Mouse (Mus musculus) thymus, adult 2 months (tissue): ENCODE results near the gene Ipcef1. TPM values are rescaled to one million over a fixed set of nuclear protein-coding genes. Genes with fewer than 3 reads are reported as not detected.

Source experiments
- DNase-seq: peaks from one replicate; pipeline ENCODE4 v3.0.0; 2021
- H3K27ac ChIP-seq: fragments of 200-500 bp; 2 replicates; pipeline ENCODE4 v1.5.1; 2012; ENCODE audit warnings: low read length, control low read depth; ENCODE audit not compliant: control insufficient read depth, insufficient read depth
- H3K27me3 ChIP-seq: fragments of 200-500 bp; 2 replicates; pipeline ENCODE4 v1.6.1; 2012; ENCODE audit warnings: mild to moderate bottlenecking, low read length, moderate library complexity, mixed read lengths; ENCODE audit not compliant: control insufficient read depth, insufficient read depth
- H3K36me3 ChIP-seq: fragments of 200-500 bp; 2 replicates; pipeline ENCODE4 v1.6.1; 2012; ENCODE audit warnings: mild to moderate bottlenecking, low read length, moderate library complexity; ENCODE audit not compliant: control insufficient read depth, insufficient read depth
- H3K4me1 ChIP-seq: fragments of 200-500 bp; replicated peaks from 2 replicates; pipeline ENCODE4 v1.6.1; 2012; ENCODE audit warnings: low read length; ENCODE audit not compliant: control insufficient read depth, insufficient read depth
- H3K4me3 ChIP-seq: fragments of 200-500 bp; 2 replicates; pipeline ENCODE4 v1.5.1; 2012; ENCODE audit warnings: mild to moderate bottlenecking, low read length, control low read depth, moderate library complexity; ENCODE audit not compliant: control insufficient read depth, insufficient read depth
- CTCF ChIP-seq: fragments of 200-500 bp; IDR thresholded peaks from 2 replicates; pipeline ENCODE4 v1.5.1; 2012; ENCODE audit warnings: mild to moderate bottlenecking, control low read depth, low read length, moderate library complexity, borderline replicate concordance; ENCODE audit not compliant: control insufficient read depth, poor library complexity, insufficient read depth; ENCODE audit errors: extremely low read depth
- POLR2A ChIP-seq: fragments of 200-500 bp; IDR thresholded peaks from 2 replicates; pipeline ENCODE4 v1.6.1; 2012; ENCODE audit warnings: mild to moderate bottlenecking, low read length, control low read depth, moderate library complexity; ENCODE audit not compliant: control insufficient read depth, poor library complexity, insufficient read depth; ENCODE audit errors: extremely low read depth
- WGBS: fragments of 180-500 bp; shearing (Covaris S2); methylation state at CpG from one replicate; pipeline ENCODE4 v1.1.7; 2018; 5-methylcytosine and 5-hydroxymethylcytosine counted together
- polyA plus RNA-seq: library from polyadenylated mRNA; depleted of rRNA; stranded (reverse); fragments of >200 nt; gene quantifications from 2 replicates; pipeline ENCODE4 v1.2.3, GENCODE M21; 2012

Gene Ipcef1
- polyA plus RNA-seq, 1 experiment: 7.6 TPM

- no peak overlapping the region for H3K27ac ChIP-seq
- WGBS: 93% methylated on average over 2 of the region's 2 CpGs
- H3K36me3 ChIP-seq: no peaks in the 10 kb centered on the region
- H3K4me1 ChIP-seq: no peaks in the 10 kb centered on the region
- TF ChIP-seq POLR2A (no peak), CTCF (no peak)
- no peak for DNase-seq
- H3K4me3 ChIP-seq: no peak overlapping the region
- H3K27me3 ChIP-seq: no peaks in the 10 kb centered on the region
Measured at GRCm38 (mm10) chr10:6909763-6910162, 142.5 kb downstream of the Ipcef1 start.

GRCm38 (mm10) chr10:6901819-6902393 lies 150.4 kb downstream of the Ipcef1 start:
- Histone ChIP-seq H3K4me1 (no peaks in the 10 kb centered on the region), H3K27ac (no peak overlapping the region), H3K27me3 (no peaks in the 10 kb centered on the region), H3K36me3 (no peaks in the 10 kb centered on the region), H3K4me3 (no peak overlapping the region)
- TF ChIP-seq CTCF (no peak), POLR2A (no peak)
- DNase-seq: no peak
- WGBS: 96% methylated on average over 3 of the region's 3 CpGs

- DNase-seq: no peak
- TF ChIP-seq CTCF (no peak), POLR2A (no peak)
- no peak overlapping the region for H3K4me3 ChIP-seq
Measured at GRCm38 (mm10) chr10:6900126-6900525, 152.2 kb downstream of the Ipcef1 start.

GRCm38 (mm10) chr10:6896659-6897303 lies 155.5 kb downstream of the Ipcef1 start:
- Histone ChIP-seq H3K4me1 (no peaks in the 10 kb centered on the region), H3K36me3 (no peaks in the 10 kb centered on the region), H3K4me3 (no peak overlapping the region), H3K27ac (no peak overlapping the region), H3K27me3 (no peaks in the 10 kb centered on the region)
- no peak for DNase-seq
- TF ChIP-seq POLR2A (no peak), CTCF (no peak)
- 94% methylated on average over 3 of the region's 3 CpGs for WGBS

More at GRCm38 (mm10) chr10:6900126-6900525, 152.2 kb downstream of the Ipcef1 start:
- Histone ChIP-seq H3K4me1 (no peaks in the 10 kb centered on the region), H3K36me3 (no peaks in the 10 kb centered on the region), H3K27me3 (no peaks in the 10 kb centered on the region), H3K27ac (no peak overlapping the region)
- 97% methylated on average over 4 of the region's 4 CpGs for WGBS

GRCm38 (mm10) chr10:6895796-6896195 lies 156.5 kb downstream of the Ipcef1 start:
- 76% methylated on average over 3 of the region's 3 CpGs for WGBS
- Histone ChIP-seq H3K27me3 (no peaks in the 10 kb centered on the region), H3K4me1 (no peaks in the 10 kb centered on the region), H3K27ac (no peak overlapping the region), H3K36me3 (no peaks in the 10 kb centered on the region), H3K4me3 (no peak overlapping the region)
- DNase-seq: no peak
- no peak for TF ChIP-seq POLR2A
- no peak for TF ChIP-seq CTCF

- no peak overlapping the region for H3K4me3 ChIP-seq
- H3K36me3 ChIP-seq: no peaks in the 10 kb centered on the region
- no peaks in the 10 kb centered on the region for H3K27me3 ChIP-seq
- WGBS: 92% methylated on average over 5 of the region's 5 CpGs
- no peaks in the 10 kb centered on the region for H3K4me1 ChIP-seq
- no peak for DNase-seq
- TF ChIP-seq CTCF (no peak), POLR2A (no peak)
- H3K27ac ChIP-seq: no peak overlapping the region
Measured at GRCm38 (mm10) chr10:6890348-6891009, 161.8 kb downstream of the Ipcef1 start.
